Mouse (Mus musculus): ENCODE measurements around the gene Foxn4. TPM values are rescaled to one million over a fixed set of nuclear protein-coding genes. Genes with fewer than 3 reads are reported as not detected.

Foxn4 gene
- total and polyA plus RNA-seq, 3 experiments: 0.12 TPM; not detected in 2

- no peaks in the 10 kb centered on the region for H3K4me1 ChIP-seq (ENCODE audit: control insufficient read depth, insufficient read depth, low read length)
- H3K79me2 ChIP-seq (replicated peaks; ENCODE audit: control insufficient read depth, insufficient read depth, low read length): no peaks in the 10 kb centered on the region
- intact Hi-C loops (cut with DNase I): no loop called here
- DNase-seq: no peak
- H3K27me3 ChIP-seq (ENCODE audit: control insufficient read depth, insufficient read depth, low read length): no peaks in the 10 kb centered on the region
- TF ChIP-seq EP300 (IDR thresholded peaks at IDR 0.05; ENCODE audit: insufficient read depth, low read depth, low read length): no peak
- no peak for TF ChIP-seq POLR2A (IDR thresholded peaks at IDR 0.05; ENCODE audit: insufficient read depth, low read depth, low read length)
- TF ChIP-seq CTCF (IDR thresholded peaks at IDR 0.05): no peak
- H3K27ac ChIP-seq: no peak overlapping the region
- no peak overlapping the region for H3K4me3 ChIP-seq
- no peak overlapping the region for H3K9ac ChIP-seq (ENCODE audit: low read depth, low read length)
- WGBS: 68% methylated on average over 6 of the region's 6 CpGs
- no peaks in the 10 kb centered on the region for H3K36me3 ChIP-seq (ENCODE audit: control insufficient read depth, insufficient read depth, low read length)
Measured at GRCm38 (mm10) chr5:114303166-114303565, 29.6 kb upstream of the Foxn4 start.

GRCm38 (mm10) chr5:114299883-114300610 is 26.4 kb upstream of the Foxn4 start:
- Histone ChIP-seq H3K4me3 (no peak overlapping the region), H3K4me1 (ENCODE audit: control insufficient read depth, insufficient read depth, low read length) (no peaks in the 10 kb centered on the region), H3K36me3 (ENCODE audit: control insufficient read depth, insufficient read depth, low read length) (no peaks in the 10 kb centered on the region), H3K79me2 (replicated peaks; ENCODE audit: control insufficient read depth, insufficient read depth, low read length) (no peaks in the 10 kb centered on the region), H3K9ac (ENCODE audit: low read depth, low read length) (no peak overlapping the region), H3K27ac (no peak overlapping the region), H3K27me3 (ENCODE audit: control insufficient read depth, insufficient read depth, low read length) (no peaks in the 10 kb centered on the region)
- TF ChIP-seq CTCF (IDR thresholded peaks at IDR 0.05): no peak
- TF ChIP-seq POLR2A (IDR thresholded peaks at IDR 0.05; ENCODE audit: insufficient read depth, low read depth, low read length): no peak
- TF ChIP-seq EP300 (IDR thresholded peaks at IDR 0.05; ENCODE audit: insufficient read depth, low read depth, low read length): no peak
- DNase-seq: no peak
- intact Hi-C loops (cut with DNase I): no loop called here
- WGBS: 80% methylated on average over 24 of the region's 24 CpGs

GRCm38 (mm10) chr5:114299156-114299855 is 25.7 kb upstream of the Foxn4 start:
- TF ChIP-seq POLR2A (IDR thresholded peaks at IDR 0.05; ENCODE audit: insufficient read depth, low read depth, low read length) (no peak), CTCF (IDR thresholded peaks at IDR 0.05) (no peak), EP300 (IDR thresholded peaks at IDR 0.05; ENCODE audit: insufficient read depth, low read depth, low read length) (no peak)
- Histone ChIP-seq H3K4me3 (no peak overlapping the region), H3K79me2 (replicated peaks; ENCODE audit: control insufficient read depth, insufficient read depth, low read length) (no peaks in the 10 kb centered on the region), H3K4me1 (ENCODE audit: control insufficient read depth, insufficient read depth, low read length) (no peaks in the 10 kb centered on the region), H3K27ac (no peak overlapping the region), H3K27me3 (ENCODE audit: control insufficient read depth, insufficient read depth, low read length) (no peaks in the 10 kb centered on the region), H3K9ac (ENCODE audit: low read depth, low read length) (no peak overlapping the region), H3K36me3 (ENCODE audit: control insufficient read depth, insufficient read depth, low read length) (no peaks in the 10 kb centered on the region)
- no peak for DNase-seq
- 78% methylated on average over 22 of the region's 22 CpGs for WGBS
- intact Hi-C loops (cut with DNase I): no loop called here

GRCm38 (mm10) chr5:114298212-114298894 is 24.7 kb upstream of the Foxn4 start:
- H3K4me1 ChIP-seq (ENCODE audit: control insufficient read depth, insufficient read depth, low read length): no peaks in the 10 kb centered on the region
- no peak overlapping the region for H3K4me3 ChIP-seq
- H3K27ac ChIP-seq: no peak overlapping the region
- H3K79me2 ChIP-seq (replicated peaks; ENCODE audit: control insufficient read depth, insufficient read depth, low read length): no peaks in the 10 kb centered on the region
- H3K36me3 ChIP-seq (ENCODE audit: control insufficient read depth, insufficient read depth, low read length): no peaks in the 10 kb centered on the region
- no peak for DNase-seq
- 56% methylated on average over 18 of the region's 18 CpGs for WGBS
- H3K27me3 ChIP-seq (ENCODE audit: control insufficient read depth, insufficient read depth, low read length): no peaks in the 10 kb centered on the region
- intact Hi-C loops (cut with DNase I): no loop called here
- H3K9ac ChIP-seq (ENCODE audit: low read depth, low read length): no peak overlapping the region
- TF ChIP-seq CTCF (IDR thresholded peaks at IDR 0.05) (no peak), POLR2A (IDR thresholded peaks at IDR 0.05; ENCODE audit: insufficient read depth, low read depth, low read length) (no peak), EP300 (IDR thresholded peaks at IDR 0.05; ENCODE audit: insufficient read depth, low read depth, low read length) (no peak)

GRCm38 (mm10) chr5:114296693-114297631 is 23.4 kb upstream of the Foxn4 start:
- 32% methylated on average over 22 of the region's 22 CpGs for WGBS
- no peaks in the 10 kb centered on the region for H3K4me1 ChIP-seq (ENCODE audit: control insufficient read depth, insufficient read depth, low read length)
- no peak overlapping the region for H3K9ac ChIP-seq (ENCODE audit: low read depth, low read length)
- DNase-seq: peak; percentile 44 to 50
- no peaks in the 10 kb centered on the region for H3K27me3 ChIP-seq (ENCODE audit: control insufficient read depth, insufficient read depth, low read length)
- no peak overlapping the region for H3K27ac ChIP-seq
- no peaks in the 10 kb centered on the region for H3K79me2 ChIP-seq (replicated peaks; ENCODE audit: control insufficient read depth, insufficient read depth, low read length)
- H3K36me3 ChIP-seq (ENCODE audit: control insufficient read depth, insufficient read depth, low read length): no peaks in the 10 kb centered on the region
- 0 out of 2 replicates have a peak overlapping the region, but pooled peaks have one; percentile 12 for H3K4me3 ChIP-seq
- intact Hi-C loops (cut with DNase I): no loop called here
- TF ChIP-seq POLR2A (IDR thresholded peaks at IDR 0.05; ENCODE audit: insufficient read depth, low read depth, low read length) (no peak), EP300 (IDR thresholded peaks at IDR 0.05; ENCODE audit: insufficient read depth, low read depth, low read length) (no peak), CTCF (IDR thresholded peaks at IDR 0.05) (peak; percentile 67)

All from heart, adult 2 months (tissue).